Mouse (Mus musculus) stomach, embryonic 14.5 days (tissue): ENCODE measurements around the gene Cog6. TPM values are rescaled to one million over a fixed set of nuclear protein-coding genes. Genes with fewer than 3 reads are reported as not detected.

ENCODE experiments used
- ATAC-seq: fragments of 200-750 bp; cut with Nextera tagmentation; 2 replicates; pipeline ENCODE4 v1.8.0; 2017; ENCODE audit warnings: low read depth, moderate TSS enrichment; ENCODE audit not compliant: insufficient number of reproducible peaks, insufficient read depth, low FRiP score
- H3K27ac ChIP-seq: fragments of 300-500 bp; sonication (generic); 2 replicates; pipeline ENCODE4 v1.5.1; 2014; ENCODE audit warnings: mild to moderate bottlenecking, low read length, moderate library complexity, mixed read lengths
- H3K27me3 ChIP-seq: fragments of 300-500 bp; sonication (generic); 2 replicates; pipeline ENCODE4 v1.6.1; 2014; ENCODE audit warnings: low read length, control low read depth, mixed read lengths; ENCODE audit not compliant: control insufficient read depth, insufficient read depth
- H3K36me3 ChIP-seq: fragments of 300-500 bp; sonication (generic); 2 replicates; pipeline ENCODE4 v1.6.1; 2014; ENCODE audit warnings: mild to moderate bottlenecking, control low read depth, low read length, moderate library complexity, mixed read lengths; ENCODE audit not compliant: control insufficient read depth, insufficient read depth
- H3K4me1 ChIP-seq: fragments of 300-500 bp; sonication (generic); 2 replicates; pipeline ENCODE4 v1.6.1; 2014; ENCODE audit warnings: low read length, control low read depth, mixed read lengths; ENCODE audit not compliant: control insufficient read depth, insufficient read depth
- H3K4me2 ChIP-seq: fragments of 300-500 bp; sonication (generic); replicated peaks from 2 replicates; pipeline ENCODE4 v1.6.1; 2014; ENCODE audit warnings: low read depth, low read length, control low read depth
- H3K4me3 ChIP-seq: fragments of 300-500 bp; sonication (generic); 2 replicates; pipeline ENCODE4 v1.5.1; 2014; ENCODE audit warnings: low read depth, low read length, control low read depth
- H3K9ac ChIP-seq: fragments of 300-500 bp; sonication (generic); replicated peaks from 2 replicates; pipeline ENCODE4 v1.6.1; 2014; ENCODE audit warnings: low read depth, mild to moderate bottlenecking, control low read depth, low read length, moderate library complexity, mixed read lengths
- H3K9me3 ChIP-seq: fragments of 300-500 bp; sonication (generic); 2 replicates; pipeline ENCODE4 v1.6.1; 2016; ENCODE audit warnings: low read depth, low read length, control low read depth; ENCODE audit not compliant: control insufficient read depth
- WGBS: fragments of 180-500 bp; shearing (Covaris S2); extraction: QIAGEN DNeasy Blood & Tissue Kit; methylation state at CpG from one replicate; pipeline ENCODE4 v1.1.7; 2014; 5-methylcytosine and 5-hydroxymethylcytosine counted together
- polyA plus RNA-seq: library from polyadenylated mRNA; unstranded; fragments of >200 nt; fragmentation: Nextera tagmentation; extraction: Ambion mirVana; gene quantifications from 2 replicates; pipeline ENCODE4 v1.2.1, GENCODE M21; 2014

The Cog6 gene
- polyA plus RNA-seq, 1 experiment from 2014 or later: 51.1 TPM

- H3K4me1 ChIP-seq: no peaks in the 10 kb centered on the region
- H3K4me2 ChIP-seq: no peak overlapping the region
- no peak overlapping the region for H3K9ac ChIP-seq
- H3K27ac ChIP-seq: no peak overlapping the region
- no peak overlapping the region for H3K4me3 ChIP-seq
- peaks cover 31% of the 10 kb centered on the region for H3K36me3 ChIP-seq
- no peaks in the 10 kb centered on the region for H3K27me3 ChIP-seq
- WGBS: 94% methylated on average over 8 of the region's 8 CpGs
- no peak for ATAC-seq
- H3K9me3 ChIP-seq: no peaks in the 10 kb centered on the region
These were observed 9.6 kb downstream of the Cog6 start for GRCm38 (mm10) chr3:53007411-53007810.

- Histone ChIP-seq H3K4me3 (no peak overlapping the region), H3K9ac (no peak overlapping the region), H3K4me2 (no peak overlapping the region), H3K27me3 (no peaks in the 10 kb centered on the region), H3K4me1 (peaks cover 4% of the 10 kb centered on the region; the same call in 1 of the 2 replicates), H3K36me3 (peaks cover 36% of the 10 kb centered on the region), H3K27ac (no peak overlapping the region), H3K9me3 (no peaks in the 10 kb centered on the region)
- WGBS: 70% methylated on average over 2 of the region's 2 CpGs
- ATAC-seq: no peak; the same call in 1 of the 2 replicates
These were observed 12.5 kb downstream of the Cog6 start for GRCm38 (mm10) chr3:53004406-53005114.

- Histone ChIP-seq H3K4me1 (peaks cover 4% of the 10 kb centered on the region; the same call in 1 of the 2 replicates), H3K9me3 (no peaks in the 10 kb centered on the region), H3K27me3 (no peaks in the 10 kb centered on the region), H3K4me3 (no peak overlapping the region), H3K27ac (no peak overlapping the region), H3K9ac (no peak overlapping the region), H3K4me2 (no peak overlapping the region), H3K36me3 (peaks cover 30% of the 10 kb centered on the region)
- ATAC-seq: peak; percentile 46; the same call in 1 of the 2 replicates
- WGBS: 33% methylated on average over 6 of the region's 6 CpGs
These were observed 15.0 kb downstream of the Cog6 start for GRCm38 (mm10) chr3:53002076-53002475.

- Histone ChIP-seq H3K27ac (no peak overlapping the region), H3K27me3 (no peaks in the 10 kb centered on the region), H3K4me1 (peaks cover 4% of the 10 kb centered on the region; the same call in 1 of the 2 replicates), H3K4me2 (no peak overlapping the region), H3K36me3 (peaks cover 33% of the 10 kb centered on the region), H3K9ac (no peak overlapping the region), H3K9me3 (no peaks in the 10 kb centered on the region), H3K4me3 (no peak overlapping the region)
- ATAC-seq: no peak
- WGBS: 80% methylated on average over 3 of the region's 3 CpGs
These were observed 17.0 kb downstream of the Cog6 start for GRCm38 (mm10) chr3:52999996-53000395.

DNA sequence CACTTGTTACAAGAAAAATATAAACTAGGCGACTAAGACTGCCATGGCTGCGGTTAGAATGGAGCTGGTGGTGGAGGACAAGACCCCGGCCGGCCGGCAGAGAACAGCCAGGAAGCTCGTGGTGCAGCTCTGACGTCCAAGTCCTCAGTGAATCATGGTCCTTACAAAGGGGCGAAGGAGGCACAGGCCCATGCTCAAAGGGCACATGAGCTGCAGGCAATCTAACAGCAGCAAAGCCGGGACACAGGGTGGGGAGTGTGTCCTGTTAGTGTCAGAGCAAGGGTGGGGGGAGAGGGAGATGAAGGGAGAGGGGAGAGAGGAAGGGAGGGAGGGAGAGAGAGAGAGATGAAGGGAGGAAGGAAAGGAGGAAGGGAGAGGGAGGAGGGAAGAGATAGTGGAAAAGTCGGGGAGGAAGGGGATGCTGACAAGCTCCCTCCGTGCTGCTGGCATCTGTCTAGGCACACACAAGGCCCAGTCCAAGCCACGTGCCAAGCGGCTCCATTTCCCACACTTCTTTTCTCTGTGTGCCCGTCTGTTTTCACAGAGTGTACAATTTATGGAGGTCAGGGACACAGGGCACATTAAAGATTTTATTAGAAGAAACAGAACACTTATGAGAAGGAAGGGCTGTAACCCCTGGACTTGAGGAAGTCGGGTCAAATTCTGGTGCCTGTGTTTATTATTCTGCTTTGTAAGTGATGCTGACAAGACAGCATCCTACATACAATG is 17.9 kb downstream of the Cog6 start:
- H3K4me1 ChIP-seq: peaks cover 4% of the 10 kb centered on the region; the same call in 1 of the 2 replicates
- WGBS: 74% methylated on average over 15 of the region's 15 CpGs
- no peak for ATAC-seq
- no peak overlapping the region for H3K4me2 ChIP-seq
- no peaks in the 10 kb centered on the region for H3K27me3 ChIP-seq
- H3K36me3 ChIP-seq: peaks cover 33% of the 10 kb centered on the region
- H3K9ac ChIP-seq: no peak overlapping the region
- no peak overlapping the region for H3K4me3 ChIP-seq
- H3K9me3 ChIP-seq: no peaks in the 10 kb centered on the region
- no peak overlapping the region for H3K27ac ChIP-seq

- Histone ChIP-seq H3K4me2 (no peak overlapping the region), H3K36me3 (peaks cover 42% of the 10 kb centered on the region), H3K9me3 (no peaks in the 10 kb centered on the region), H3K4me3 (no peak overlapping the region), H3K27ac (no peak overlapping the region), H3K27me3 (no peaks in the 10 kb centered on the region), H3K9ac (no peak overlapping the region), H3K4me1 (peaks cover 4% of the 10 kb centered on the region; the same call in 1 of the 2 replicates)
- no peak for ATAC-seq
- 80% methylated on average over 1 of the region's 1 CpGs for WGBS
These were observed 19.7 kb downstream of the Cog6 start for GRCm38 (mm10) chr3:52997381-52997780.

DNA sequence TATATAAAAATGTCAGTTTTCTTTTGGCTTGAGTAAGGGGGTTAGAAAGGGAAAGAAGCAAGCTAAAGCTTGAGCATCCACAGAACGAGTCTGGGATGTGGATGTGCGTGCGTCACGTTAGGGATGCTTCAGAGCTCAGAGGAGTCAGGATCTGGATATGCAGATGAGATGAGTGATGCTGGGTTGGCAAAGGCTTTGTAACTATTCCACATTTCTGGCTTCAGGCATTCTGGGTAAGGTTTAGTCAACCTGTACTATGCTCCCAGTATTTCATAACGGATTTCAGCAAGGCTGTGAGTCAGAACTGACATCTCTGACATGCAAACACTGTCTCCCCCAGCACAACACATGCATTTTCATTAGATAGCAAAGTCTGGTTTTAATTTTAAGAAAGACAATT is 20.4 kb downstream of the Cog6 start:
- Histone ChIP-seq H3K9ac (no peak overlapping the region), H3K36me3 (peaks cover 43% of the 10 kb centered on the region), H3K27ac (no peak overlapping the region), H3K4me3 (no peak overlapping the region), H3K9me3 (no peaks in the 10 kb centered on the region), H3K27me3 (no peaks in the 10 kb centered on the region), H3K4me2 (no peak overlapping the region), H3K4me1 (0 out of 2 replicates have a peak, but pooled peaks cover under 1% of the 10 kb centered on the region)
- ATAC-seq: no peak
- 91% methylated on average over 5 of the region's 5 CpGs for WGBS

DNA sequence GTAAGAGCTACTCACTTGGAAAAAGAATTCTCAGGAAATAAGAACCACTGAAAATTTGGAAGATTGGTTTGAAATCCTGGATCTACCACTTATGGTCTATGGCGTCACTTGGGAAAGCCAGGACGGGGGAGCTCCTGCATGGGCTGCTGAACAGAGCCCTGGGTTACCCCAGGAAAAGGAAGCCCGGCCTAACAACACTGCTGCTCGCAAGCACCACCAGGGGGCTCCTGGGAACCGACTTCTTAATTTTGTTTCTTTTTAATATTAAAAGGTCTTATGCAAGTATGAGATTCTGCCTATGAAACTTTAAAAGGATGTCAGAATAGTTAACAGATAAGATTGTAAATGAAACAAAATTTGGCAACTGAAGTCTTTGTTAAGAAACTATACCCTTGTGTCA is 22.4 kb downstream of the Cog6 start:
- 82% methylated on average over 5 of the region's 5 CpGs for WGBS
- no peak overlapping the region for H3K4me3 ChIP-seq
- no peaks in the 10 kb centered on the region for H3K4me1 ChIP-seq
- no peak overlapping the region for H3K27ac ChIP-seq
- H3K9me3 ChIP-seq: no peaks in the 10 kb centered on the region
- no peak overlapping the region for H3K9ac ChIP-seq
- peaks cover 32% of the 10 kb centered on the region for H3K36me3 ChIP-seq
- no peaks in the 10 kb centered on the region for H3K27me3 ChIP-seq
- H3K4me2 ChIP-seq: no peak overlapping the region
- no peak for ATAC-seq
